Mouse (Mus musculus) MEL (cell line): ENCODE results near the gene Smc4.

Source experiments
- CHD1 ChIP-seq: IDR thresholded peaks from 2 replicates; pipeline ENCODE4 v1.6.1; 2012; ENCODE audit warnings: low read depth, mild to moderate bottlenecking, inconsistent platforms, low read length, improper control_type of control experiment
- CTCF ChIP-seq, 3 experiments: IDR thresholded peaks in 2 of 3; conservative IDR thresholded peaks in 1 of 3; 2 replicates each; pipeline ENCODE4 v1.5.1; 2011 to 2012; ENCODE audit warnings: low read length in 3 of 3, low read depth in 2 of 3, mild to moderate bottlenecking in 2 of 3, improper control_type of control experiment in 1 of 3, inconsistent platforms in 1 of 3, mixed read lengths in 1 of 3, moderate library complexity in 1 of 3; ENCODE audit not compliant: control insufficient read depth in 1 of 3, insufficient read depth in 1 of 3, poor library complexity in 1 of 3, severe bottlenecking in 1 of 3
- E2F4 ChIP-seq: IDR thresholded peaks from 2 replicates; pipeline ENCODE4 v1.6.1; 2011; ENCODE audit warnings: low read depth, low read length, improper control_type of control experiment, borderline replicate concordance
- GATA1 ChIP-seq: IDR thresholded peaks from 2 replicates; pipeline ENCODE4 v1.6.1; 2011; ENCODE audit warnings: low read depth, low read length, improper control_type of control experiment
- JUND ChIP-seq: IDR thresholded peaks from 2 replicates; pipeline ENCODE4 v1.6.1; 2011; ENCODE audit warnings: low read depth, mild to moderate bottlenecking, improper control_type of control experiment, low read length
- MAFK ChIP-seq: IDR thresholded peaks from 2 replicates; pipeline ENCODE4 v1.6.1; 2011; ENCODE audit warnings: low read depth, mild to moderate bottlenecking, low read length, improper control_type of control experiment, borderline replicate concordance
- MAZ ChIP-seq: IDR thresholded peaks from 2 replicates; pipeline ENCODE4 v1.6.1; 2012; ENCODE audit warnings: low read depth, mild to moderate bottlenecking, inconsistent platforms, low read length, improper control_type of control experiment
- POLR2A ChIP-seq, 2 experiments: IDR thresholded peaks; 2 replicates each; pipeline ENCODE4 v1.6.1; 2011 to 2012; ENCODE audit warnings: low read length in 2 of 2, mild to moderate bottlenecking in 2 of 2, control low read depth in 1 of 2, improper control_type of control experiment in 1 of 2, low read depth in 1 of 2, moderate library complexity in 1 of 2; ENCODE audit not compliant: control insufficient read depth in 1 of 2, insufficient read depth in 1 of 2, poor library complexity in 1 of 2
- RAD21 ChIP-seq: IDR thresholded peaks from 2 replicates; pipeline ENCODE4 v1.6.1; 2011; ENCODE audit warnings: mild to moderate bottlenecking, low read depth, low read length, improper control_type of control experiment
- TCF12 ChIP-seq: IDR thresholded peaks from 2 replicates; pipeline ENCODE4 v1.6.1; 2014; ENCODE audit warnings: low read depth, mild to moderate bottlenecking, inconsistent platforms, low read length, improper control_type of control experiment, moderate library complexity
- ZC3H11A ChIP-seq: IDR thresholded peaks from 2 replicates; pipeline ENCODE4 v1.6.1; 2012; ENCODE audit warnings: low read depth, mild to moderate bottlenecking, inconsistent platforms, low read length, improper control_type of control experiment

GRCm38 (mm10) chr3:69064005-69064404, 59.5 kb downstream of the Smc4 start:
- TF ChIP-seq MAZ = no peak
- TF ChIP-seq POLR2A (IDR thresholded peaks at IDR 0.05; ENCODE audit: control insufficient read depth in 1 of 2, insufficient read depth in 1 of 2, low read depth in 1 of 2, low read length in 2 of 2, poor library complexity in 1 of 2) = no peak
- no peak for TF ChIP-seq TCF12
- no peak for TF ChIP-seq GATA1
- TF ChIP-seq ZC3H11A = peak; percentile 59; the same call in 1 of the 2 replicates
- TF ChIP-seq E2F4 = no peak
- no peak for TF ChIP-seq MAFK
- peak in 2 of 3 experiments; percentile 42 to 72; a peak in 3 of 6 replicates for TF ChIP-seq CTCF (IDR thresholded peaks at IDR 0.05 in 2 of 3, conservative IDR thresholded peaks at IDR 0.05 in 1 of 3; ENCODE audit: control insufficient read depth in 1 of 3, insufficient read depth in 1 of 3, low read depth in 2 of 3, low read length in 3 of 3, poor library complexity in 1 of 3, severe bottlenecking in 1 of 3)
- no peak for TF ChIP-seq JUND
- no peak for TF ChIP-seq CHD1
- peak; percentile 68 for TF ChIP-seq RAD21
